Mouse (Mus musculus) R1 (cell line): ENCODE data around the gene Copz1.

ENCODE experiments used
- DNase-seq: peaks from one replicate; pipeline ENCODE4 v3.0.0-alpha.2; 2018; ENCODE audit warnings: low read depth, low spot score

Gene Copz1

GRCm38 (mm10) chr15:103292673-103293345 lies 20.3 kb downstream of the Copz1 start:
- no peak for DNase-seq

- peak; percentile 56 for DNase-seq
Observed at GRCm38 (mm10) chr15:103293375-103293774, 20.9 kb downstream of the Copz1 start.

GRCm38 (mm10) chr15:103294649-103295048 lies 22.1 kb downstream of the Copz1 start:
- DNase-seq: no peak

GRCm38 (mm10) chr15:103295851-103296250 lies 23.3 kb downstream of the Copz1 start:
- DNase-seq: peak; percentile 72

- no peak for DNase-seq
Observed at GRCm38 (mm10) chr15:103297313-103297712, 24.8 kb downstream of the Copz1 start.

GRCm38 (mm10) chr15:103298026-103298425 lies 25.5 kb downstream of the Copz1 start:
- no peak for DNase-seq

GRCm38 (mm10) chr15:103298861-103299616 lies 26.5 kb downstream of the Copz1 start:
- no peak for DNase-seq

GRCm38 (mm10) chr15:103299644-103300043 lies 27.1 kb downstream of the Copz1 start:
- DNase-seq: no peak

GRCm38 (mm10) chr15:103300067-103300471 lies 27.6 kb downstream of the Copz1 start:
- peak; percentile 46 for DNase-seq

- no peak for DNase-seq
Observed at GRCm38 (mm10) chr15:103300560-103300959, 28.0 kb downstream of the Copz1 start.

- DNase-seq: no peak
Observed at GRCm38 (mm10) chr15:103301046-103301445, 28.5 kb downstream of the Copz1 start.

GRCm38 (mm10) chr15:103301547-103302340 lies 29.2 kb downstream of the Copz1 start:
- no peak for DNase-seq

GRCm38 (mm10) chr15:103302341-103303021 lies 30.0 kb downstream of the Copz1 start:
- no peak for DNase-seq

GRCm38 (mm10) chr15:103303916-103304615 lies 31.6 kb downstream of the Copz1 start:
- no peak for DNase-seq

- peak; percentile 32 for DNase-seq
Observed at GRCm38 (mm10) chr15:103304616-103304969, 32.1 kb downstream of the Copz1 start.

- peak; percentile 99 for DNase-seq
Observed at GRCm38 (mm10) chr15:103305070-103305678, 32.7 kb downstream of the Copz1 start.

- DNase-seq: no peak
Observed at GRCm38 (mm10) chr15:103305792-103306645, 33.5 kb downstream of the Copz1 start.

- peak; percentile 95 for DNase-seq
Observed at GRCm38 (mm10) chr15:103307125-103307524, 34.6 kb downstream of the Copz1 start.

- peak; percentile 73 for DNase-seq
Observed at GRCm38 (mm10) chr15:103308056-103308875, 35.8 kb downstream of the Copz1 start.
